Mouse (Mus musculus): ENCODE data around the gene Igf2bp3.

Igf2bp3 gene

DNA sequence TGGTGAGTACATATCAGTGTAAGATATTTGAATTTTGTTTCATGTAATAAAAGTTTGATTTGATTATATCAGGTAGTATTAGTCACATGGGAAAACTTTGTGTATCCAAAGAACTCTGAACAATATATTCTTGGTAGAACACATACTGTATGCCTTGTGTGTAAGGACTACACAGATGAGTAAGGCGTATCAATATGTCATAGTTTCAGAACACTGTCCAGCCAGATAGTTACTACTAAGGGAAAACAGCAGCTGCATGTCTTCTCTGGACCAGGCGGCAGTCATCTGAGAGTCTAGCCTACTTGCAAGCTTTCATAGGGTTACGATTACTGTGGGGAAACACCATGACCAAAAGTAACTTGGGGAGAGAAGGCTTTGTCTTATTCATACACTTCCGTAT, 131.7 kb downstream of the Igf2bp3 start:
- intact Hi-C loops (cut with DNase I) = no loop called here

DNA sequence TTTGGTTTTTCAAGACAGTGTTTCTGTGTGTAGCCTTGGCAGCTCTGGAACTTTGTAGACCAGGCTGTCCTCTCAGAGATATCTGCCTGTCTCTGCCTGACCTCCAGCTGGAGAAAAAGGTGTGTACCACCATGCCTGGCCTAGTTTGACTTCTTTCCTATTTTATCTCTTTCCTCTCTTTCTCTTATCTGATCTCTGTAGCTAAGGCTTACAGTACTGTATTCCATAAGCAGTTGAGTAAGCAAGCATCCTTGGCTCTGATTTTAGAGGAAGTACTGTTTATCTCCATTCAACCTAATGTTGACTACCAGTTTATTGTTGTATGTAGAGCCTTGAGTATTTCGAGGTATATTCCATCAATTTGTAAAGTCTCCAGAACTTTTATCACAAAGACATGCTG, 135.4 kb downstream of the Igf2bp3 start:
- intact Hi-C loops (cut with DNase I) = no loop called here

- intact Hi-C loops (cut with DNase I) = no loop called here
Measured at GRCm38 (mm10) chr6:49077894-49078293, 136.9 kb downstream of the Igf2bp3 start.

GRCm38 (mm10) chr6:49074117-49074490, 140.7 kb downstream of the Igf2bp3 start:
- intact Hi-C loops (cut with DNase I) = no loop called here

DNA sequence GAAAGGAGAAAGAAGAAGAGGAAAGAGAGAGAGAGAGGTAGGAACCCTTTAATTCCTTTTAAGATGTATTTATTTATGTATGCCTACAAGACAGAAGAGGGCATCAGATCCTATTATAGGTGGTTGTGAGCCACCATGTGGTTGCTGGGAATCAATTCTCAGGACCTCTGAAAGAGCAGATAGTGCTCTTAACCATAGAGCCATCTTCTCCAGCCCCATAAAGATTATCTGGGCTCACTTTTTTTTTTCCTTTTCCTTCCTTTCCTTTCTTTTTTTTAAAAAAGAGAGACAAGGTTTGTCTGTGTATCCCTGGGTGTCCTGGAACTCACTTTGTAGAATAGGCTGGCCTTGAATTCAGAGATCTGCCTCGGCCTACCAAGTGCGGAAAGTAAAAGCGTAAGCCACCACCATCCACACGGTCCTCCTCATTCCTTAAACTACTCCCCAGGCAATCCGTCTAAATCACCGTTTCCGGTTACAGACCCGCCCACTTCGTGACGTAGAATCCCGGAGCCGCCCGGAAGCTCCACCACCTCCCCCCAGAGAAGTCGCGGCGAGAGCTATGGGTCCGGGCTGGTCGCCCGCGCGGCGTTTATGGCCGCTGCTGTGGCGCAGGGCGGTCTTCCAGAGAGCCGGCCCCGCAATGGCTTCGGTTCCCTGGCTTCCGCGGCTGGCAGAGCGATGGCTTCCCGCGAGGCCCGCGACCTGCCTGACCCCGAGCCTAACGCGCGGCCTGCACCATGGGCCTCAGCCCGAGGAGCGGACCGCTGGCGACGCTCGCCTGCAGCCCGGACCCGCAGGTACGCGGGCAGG, 141.2 kb downstream of the Igf2bp3 start, which contains the start of gene Malsu1:
Gene Malsu1 (plus strand): TSS at position 492 of the 813 bp plus-strand sequence.
- intact Hi-C loops (cut with DNase I) = no loop called here

- intact Hi-C loops (cut with DNase I) = no loop called here
Measured at GRCm38 (mm10) chr6:49068361-49068760, 146.4 kb downstream of the Igf2bp3 start.

DNA sequence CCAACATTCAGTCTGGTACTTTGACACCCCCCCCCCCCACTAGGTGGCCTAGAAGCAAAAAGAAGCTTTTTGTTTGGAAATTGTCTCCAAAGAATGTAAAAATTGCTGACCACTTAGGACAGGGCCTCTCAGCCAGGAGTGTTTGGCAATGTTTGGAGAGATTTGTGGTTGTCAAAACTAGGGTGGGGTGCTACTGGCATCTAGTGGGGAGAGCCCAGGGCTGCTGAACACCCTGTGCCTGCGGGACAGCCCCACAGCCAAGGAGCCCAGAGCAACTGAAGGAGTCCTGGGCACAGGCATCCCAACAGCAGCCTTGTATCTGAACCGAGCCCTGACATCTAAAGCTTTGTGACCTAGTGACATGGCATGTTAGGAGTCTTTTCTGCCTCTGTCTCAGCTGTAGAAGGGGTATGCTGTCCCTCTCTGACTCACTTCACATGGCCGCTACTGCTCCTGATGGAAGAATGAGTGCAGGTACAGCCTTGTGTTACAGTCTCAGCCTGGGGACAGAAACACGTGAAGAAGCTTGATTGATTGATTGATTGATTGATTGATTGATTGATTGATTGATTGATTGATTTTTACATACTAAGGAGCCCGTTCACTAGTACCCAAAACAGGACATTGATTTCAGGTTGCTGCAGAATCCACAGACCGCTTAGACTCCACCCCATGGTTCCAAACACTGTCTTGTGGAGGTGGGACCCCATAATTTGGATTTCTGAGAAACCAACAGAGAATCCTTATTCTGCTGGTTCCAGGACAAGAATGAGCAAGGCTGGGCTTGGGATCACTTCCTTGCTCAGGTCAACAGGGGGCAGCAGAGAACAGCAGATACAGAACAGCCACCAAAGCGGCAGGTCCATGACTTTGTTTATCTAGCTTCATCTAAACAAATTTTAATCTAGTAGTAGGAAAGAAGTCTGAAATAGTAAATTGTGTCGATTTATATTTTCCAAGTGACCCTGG, 157.4 kb downstream of the Igf2bp3 start:
- intact Hi-C loops (cut with DNase I) = loop anchor here (1.0 to 5.0 kb wide), 3 partner anchors 85 to 340 kb away; partner anchors contain the start of gene Stk31

- intact Hi-C loops (cut with DNase I) = loop anchor here (5.0 kb wide), 2 partner anchors 151 to 341 kb away; partner anchors contain the start of gene Stk31
Measured at GRCm38 (mm10) chr6:49056009-49056408, 158.7 kb downstream of the Igf2bp3 start.

- intact Hi-C loops (cut with DNase I) = loop anchor here (5.0 kb wide), 2 partner anchors 152 to 342 kb away; partner anchors contain the start of gene Stk31
Measured at GRCm38 (mm10) chr6:49055256-49055733, 159.5 kb downstream of the Igf2bp3 start.

DNA sequence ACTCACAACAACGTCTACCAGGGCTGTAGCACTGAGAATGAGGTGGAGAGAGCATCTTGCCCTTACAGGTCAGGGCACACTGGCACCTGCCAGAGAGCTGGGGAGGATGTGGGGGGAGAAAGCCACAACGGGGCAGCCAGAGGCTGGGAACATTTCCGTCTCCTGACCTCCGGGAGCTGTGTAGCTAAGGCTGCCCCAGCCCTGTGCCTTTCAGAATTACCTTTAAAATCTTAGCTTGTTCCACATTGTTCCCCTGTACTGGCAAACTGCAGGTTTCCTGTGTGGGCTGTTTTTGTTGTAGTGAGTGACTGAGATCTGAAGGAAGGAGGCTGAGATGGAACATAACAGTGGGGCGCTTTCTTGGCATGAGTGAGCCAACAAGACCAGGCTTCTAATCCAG, 162.6 kb downstream of the Igf2bp3 start:
- intact Hi-C loops (cut with DNase I) = no loop called here

GRCm38 (mm10) chr6:49050677-49051410, 163.9 kb downstream of the Igf2bp3 start:
- intact Hi-C loops (cut with DNase I) = no loop called here

- intact Hi-C loops (cut with DNase I) = no loop called here
Measured at GRCm38 (mm10) chr6:49048395-49048794, 166.4 kb downstream of the Igf2bp3 start.

DNA sequence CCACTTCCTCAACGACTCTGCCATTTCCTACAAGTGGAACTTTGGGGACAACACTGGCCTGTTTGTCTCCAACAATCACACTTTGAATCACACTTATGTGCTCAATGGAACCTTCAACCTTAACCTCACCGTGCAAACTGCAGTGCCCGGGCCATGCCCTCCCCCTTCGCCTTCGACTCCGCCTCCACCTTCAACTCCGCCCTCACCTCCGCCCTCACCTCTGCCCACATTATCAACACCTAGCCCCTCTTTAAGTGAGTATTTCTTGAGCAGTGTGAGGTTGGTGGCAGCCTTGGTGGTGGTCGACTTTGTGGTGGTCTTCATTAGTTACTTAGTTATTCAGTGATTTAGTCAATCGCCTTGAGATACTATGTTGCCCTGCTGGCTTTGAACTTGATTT, 166.9 kb downstream of the Igf2bp3 start:
- intact Hi-C loops (cut with DNase I) = no loop called here

- intact Hi-C loops (cut with DNase I) = no loop called here
Measured at GRCm38 (mm10) chr6:49046976-49047375, 167.8 kb downstream of the Igf2bp3 start.

- intact Hi-C loops (cut with DNase I) = no loop called here
Measured at GRCm38 (mm10) chr6:49046502-49046901, 168.3 kb downstream of the Igf2bp3 start.

GRCm38 (mm10) chr6:49039470-49040180, 175.1 kb downstream of the Igf2bp3 start:
- intact Hi-C loops (cut with DNase I) = no loop called here

DNA sequence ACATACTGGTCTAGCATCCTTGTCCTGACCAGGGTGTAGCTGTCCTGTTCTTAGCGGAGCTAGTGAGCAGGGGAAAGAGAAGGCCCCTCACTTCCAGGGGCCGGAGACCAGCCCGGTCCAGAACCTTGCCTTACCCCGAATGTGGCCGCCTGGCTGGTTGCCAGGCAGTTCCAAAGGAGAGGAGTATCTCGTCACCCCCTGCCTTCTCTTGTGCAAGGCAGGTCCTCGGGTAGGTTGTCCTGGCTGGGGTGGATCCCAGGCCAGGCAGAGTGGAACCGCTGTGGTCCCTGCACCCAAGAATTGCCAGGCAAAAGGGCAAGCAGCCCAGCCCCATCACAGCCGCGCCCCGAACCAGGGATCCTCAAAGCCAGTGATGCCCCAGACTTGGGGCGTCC, 177.5 kb downstream of the Igf2bp3 start:
- intact Hi-C loops (cut with DNase I) = loop anchor here (1.0 kb wide), 1 partner anchor 19 kb away; no protein-coding TSS in a partner anchor

DNA sequence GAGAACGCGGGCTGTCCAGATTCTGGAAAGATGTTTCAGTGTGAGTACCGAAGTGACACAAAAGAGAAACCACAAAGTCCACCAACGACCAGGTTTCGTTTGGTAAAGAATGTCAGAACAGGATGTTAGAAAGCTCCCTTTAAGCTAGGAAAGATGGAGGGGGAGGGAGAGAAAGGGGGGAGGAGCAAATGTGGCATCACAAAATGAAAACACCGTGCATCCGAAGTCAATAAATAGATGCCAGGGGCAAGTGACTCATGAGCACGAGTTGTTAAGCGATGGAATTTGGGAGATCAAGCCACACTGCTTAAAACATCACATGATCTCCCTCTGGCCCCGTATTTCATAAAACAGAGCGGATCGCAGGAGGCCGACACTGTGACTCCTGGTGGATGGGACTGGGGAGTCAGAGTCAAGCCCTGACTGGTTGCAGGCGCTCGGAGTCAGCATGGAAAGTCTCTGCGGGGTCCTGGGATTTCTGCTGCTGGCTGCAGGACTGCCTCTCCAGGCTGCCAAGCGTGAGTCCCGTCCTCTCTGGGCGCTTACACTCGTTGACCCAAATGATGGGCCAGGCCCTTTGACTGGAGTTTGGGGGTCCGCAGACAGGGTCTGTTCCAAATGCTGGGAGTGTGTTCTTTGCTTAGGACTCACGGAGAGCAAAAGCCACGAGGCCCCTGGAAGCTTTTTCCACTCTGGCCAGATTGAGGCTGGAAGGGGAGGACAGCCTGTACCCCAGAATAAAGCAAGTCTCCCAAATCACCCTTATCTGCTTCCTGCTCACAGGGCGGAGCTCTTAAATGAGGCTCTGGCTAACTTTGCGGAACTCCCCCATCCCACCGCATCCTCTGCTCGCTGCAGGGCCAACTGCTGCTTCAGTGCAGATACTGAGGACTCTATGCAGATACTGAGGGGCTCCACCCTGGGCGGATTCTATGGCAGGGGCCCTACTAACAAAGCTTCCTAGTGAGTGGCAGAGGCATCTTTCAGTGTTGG, 178.2 kb downstream of the Igf2bp3 start, which contains the start of gene Gpnmb:
Gene Gpnmb (plus strand): TSS at position 272 of the 993 bp plus-strand sequence.
- intact Hi-C loops (cut with DNase I) = loop anchor here (1.0 kb wide), 1 partner anchor 18 kb away; no protein-coding TSS in a partner anchor

Measured in adrenal gland (tissue).